Mouse (Mus musculus) brown adipose tissue, adult 24 weeks (tissue): ENCODE measurements around the gene Aig1. TPM values are rescaled to one million over a fixed set of nuclear protein-coding genes. Genes with fewer than 3 reads are reported as not detected.

Experiments
- H3K27ac ChIP-seq: fragments of 200-500 bp; replicated peaks from 2 replicates; pipeline ENCODE4 v1.5.1; 2012; ENCODE audit warnings: low read depth, mild to moderate bottlenecking, low read length
- H3K4me1 ChIP-seq: fragments of 200-500 bp; 2 replicates; pipeline ENCODE4 v1.6.1; 2012; ENCODE audit warnings: low read length, mixed read lengths; ENCODE audit not compliant: control insufficient read depth, insufficient read depth, insufficient read length
- H3K4me3 ChIP-seq: fragments of 200-500 bp; 2 replicates; pipeline ENCODE4 v1.5.1; 2012; ENCODE audit warnings: low read depth, mild to moderate bottlenecking, low read length, moderate library complexity; ENCODE audit not compliant: insufficient read depth
- polyA plus RNA-seq: library from polyadenylated mRNA; stranded (reverse); fragments of >200 nt; gene quantifications from 2 replicates; pipeline ENCODE4 v1.2.4, GENCODE M21; 2012; ENCODE audit not compliant: missing spikeins, insufficient read depth, insufficient read length

Gene Aig1
- polyA plus RNA-seq, 1 experiment, result 25.0 TPM

GRCm38 (mm10) chr10:13770720-13771119 is 98.1 kb downstream of the Aig1 start:
- H3K27ac ChIP-seq, result no peak overlapping the region
- H3K4me1 ChIP-seq, result no peaks in the 10 kb centered on the region
- no peak overlapping the region for H3K4me3 ChIP-seq

- H3K4me1 ChIP-seq, result no peaks in the 10 kb centered on the region
- no peak overlapping the region for H3K27ac ChIP-seq
- H3K4me3 ChIP-seq, result no peak overlapping the region
These were observed 99.0 kb downstream of the Aig1 start for GRCm38 (mm10) chr10:13769789-13770188.

- H3K4me1 ChIP-seq, result no peaks in the 10 kb centered on the region
- H3K27ac ChIP-seq, result no peak overlapping the region
- no peak overlapping the region for H3K4me3 ChIP-seq
These were observed 99.9 kb downstream of the Aig1 start for GRCm38 (mm10) chr10:13768866-13769265.

- no peak overlapping the region for H3K27ac ChIP-seq
- no peaks in the 10 kb centered on the region; the same call in 1 of the 2 replicates for H3K4me1 ChIP-seq
- no peak overlapping the region for H3K4me3 ChIP-seq
These were observed 101.7 kb downstream of the Aig1 start for GRCm38 (mm10) chr10:13767076-13767475.

GRCm38 (mm10) chr10:13763151-13763550 is 105.6 kb downstream of the Aig1 start:
- H3K4me1 ChIP-seq, result no peaks in the 10 kb centered on the region; the same call in 1 of the 2 replicates
- no peak overlapping the region for H3K4me3 ChIP-seq
- H3K27ac ChIP-seq, result 0 out of 2 replicates have a peak overlapping the region, but pooled peaks have one; percentile 3

GRCm38 (mm10) chr10:13754712-13755111 is 114.1 kb downstream of the Aig1 start:
- Histone ChIP-seq H3K4me1 (no peaks in the 10 kb centered on the region), H3K27ac (no peak overlapping the region), H3K4me3 (no peak overlapping the region)

- H3K4me1 ChIP-seq, result no peaks in the 10 kb centered on the region
- no peak overlapping the region for H3K4me3 ChIP-seq
- no peak overlapping the region for H3K27ac ChIP-seq
These were observed 115.0 kb downstream of the Aig1 start for GRCm38 (mm10) chr10:13753777-13754176.

GRCm38 (mm10) chr10:13739494-13740140 is 129.2 kb downstream of the Aig1 start:
- H3K4me3 ChIP-seq, result no peak overlapping the region
- 0 out of 2 replicates have a peak, but pooled peaks cover 2% of the 10 kb centered on the region for H3K4me1 ChIP-seq
- H3K27ac ChIP-seq, result 0 out of 2 replicates have a peak overlapping the region, but pooled peaks have one; percentile 24

GRCm38 (mm10) chr10:13730039-13730748 is 138.6 kb downstream of the Aig1 start:
- Histone ChIP-seq H3K4me3 (no peak overlapping the region), H3K4me1 (no peaks in the 10 kb centered on the region), H3K27ac (no peak overlapping the region)

GRCm38 (mm10) chr10:13727676-13728075 is 141.1 kb downstream of the Aig1 start:
- Histone ChIP-seq H3K4me3 (no peak overlapping the region), H3K27ac (no peak overlapping the region), H3K4me1 (no peaks in the 10 kb centered on the region)

- no peaks in the 10 kb centered on the region for H3K4me1 ChIP-seq
- no peak overlapping the region for H3K27ac ChIP-seq
- H3K4me3 ChIP-seq, result no peak overlapping the region
These were observed 142.6 kb downstream of the Aig1 start for GRCm38 (mm10) chr10:13726206-13726605.

GRCm38 (mm10) chr10:13725276-13725675 is 143.5 kb downstream of the Aig1 start:
- Histone ChIP-seq H3K4me1 (no peaks in the 10 kb centered on the region), H3K27ac (no peak overlapping the region), H3K4me3 (no peak overlapping the region)

- peak overlapping the region; percentile 97 for H3K27ac ChIP-seq
- H3K4me3 ChIP-seq, result no peak overlapping the region
- peaks cover 8% of the 10 kb centered on the region; the same call in 1 of the 2 replicates for H3K4me1 ChIP-seq
These were observed 152.6 kb downstream of the Aig1 start for GRCm38 (mm10) chr10:13716132-13716531.

GRCm38 (mm10) chr10:13715584-13715983 is 153.2 kb downstream of the Aig1 start:
- H3K27ac ChIP-seq, result peak overlapping the region; percentile 97
- peaks cover 8% of the 10 kb centered on the region; the same call in 1 of the 2 replicates for H3K4me1 ChIP-seq
- no peak overlapping the region for H3K4me3 ChIP-seq

- Histone ChIP-seq H3K4me3 (no peak overlapping the region), H3K27ac (peak overlapping the region; percentile 89), H3K4me1 (peaks cover 8% of the 10 kb centered on the region; the same call in 1 of the 2 replicates)
These were observed 153.9 kb downstream of the Aig1 start for GRCm38 (mm10) chr10:13714920-13715293.
